Mouse (Mus musculus) lung, adult 18-20 months (tissue): ENCODE data around the gene Mlkl.
"Not testable (repeated sequence)": the region's sequence is repeated elsewhere in the genome, so short reads cannot be mapped to it uniquely, and the experiment has no call there.

ENCODE experiments used
- DNase-seq, 2 experiments: peaks; one replicate each; pipeline ENCODE4 v3.0.0; 2022; ENCODE audit warnings: mixed read lengths in 2 of 2

The Mlkl gene

DNA sequence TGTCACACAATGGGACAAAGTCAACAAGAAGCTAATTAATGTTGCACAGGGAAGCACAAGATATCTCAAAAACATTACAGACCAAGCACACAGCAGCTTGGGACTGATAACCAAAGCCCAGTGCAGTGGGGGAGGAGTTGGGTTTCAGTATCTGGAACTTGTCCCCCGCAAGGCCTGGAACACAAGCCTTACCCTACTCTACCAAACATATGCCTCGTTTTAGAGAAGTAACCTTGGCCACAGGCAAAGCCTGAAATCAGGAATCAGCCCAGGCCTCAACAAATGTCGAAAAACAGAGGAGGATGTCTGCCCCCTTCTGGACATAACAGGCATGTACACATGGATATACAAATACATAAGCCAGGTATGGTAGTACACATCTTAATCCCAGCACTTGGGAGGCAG, 25.2 kb downstream of the Mlkl start:
- no peak for DNase-seq

DNA sequence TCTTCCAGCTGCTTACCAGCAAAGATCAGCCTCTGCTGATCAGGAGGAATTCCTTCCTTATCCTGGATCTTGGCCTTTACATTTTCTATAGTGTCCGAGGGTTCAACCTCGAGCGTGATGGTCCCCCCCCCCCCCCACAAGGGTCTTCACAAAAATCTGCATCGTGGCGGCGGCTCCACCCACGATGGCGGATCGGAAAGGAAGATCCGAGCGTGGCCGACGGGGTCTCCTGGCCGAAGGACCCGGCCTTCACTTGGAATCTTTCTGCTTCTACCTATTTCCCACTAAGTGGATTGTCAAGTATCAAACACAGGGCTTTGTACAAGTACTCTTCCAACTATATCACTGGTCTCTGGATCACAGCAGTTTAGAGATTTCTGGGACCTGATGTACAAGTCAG, 28.0 kb downstream of the Mlkl start:
- not testable (repeated sequence) for DNase-seq

DNA sequence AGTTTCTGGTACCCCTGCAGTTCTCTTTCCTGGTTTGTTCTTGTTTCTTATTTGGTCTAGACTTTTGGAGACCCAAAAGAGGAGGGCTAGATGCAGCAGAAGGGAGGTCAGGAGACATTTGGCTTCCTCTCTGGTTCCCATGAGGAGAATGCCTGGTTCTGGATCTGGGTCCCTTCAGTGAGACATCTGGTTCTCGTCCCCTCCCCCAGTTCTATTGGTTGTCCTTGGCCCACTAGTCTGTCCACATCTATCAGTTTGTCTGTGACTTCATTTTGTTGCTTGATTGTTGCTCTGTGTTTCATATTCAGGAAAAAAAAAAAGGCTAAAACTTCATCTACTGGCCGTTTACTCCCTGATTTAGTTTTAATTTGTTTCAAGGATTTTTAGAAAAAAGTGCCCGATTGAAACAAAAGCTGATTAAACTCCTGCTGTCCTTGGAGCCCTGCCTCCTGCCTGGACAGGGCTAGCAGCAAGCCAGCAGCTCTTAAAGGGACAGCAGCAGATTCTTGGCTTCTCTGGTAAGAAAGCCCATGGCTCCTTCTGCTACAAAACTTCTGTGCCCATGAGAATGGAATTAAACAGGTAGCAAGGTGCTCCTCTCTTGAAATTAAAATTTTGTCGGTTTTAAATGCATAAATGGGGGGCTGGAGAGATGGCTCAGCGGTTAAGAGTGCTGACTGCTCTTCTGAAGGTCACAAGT, 32.8 kb downstream of the Mlkl start:
- DNase-seq = no peak

DNA sequence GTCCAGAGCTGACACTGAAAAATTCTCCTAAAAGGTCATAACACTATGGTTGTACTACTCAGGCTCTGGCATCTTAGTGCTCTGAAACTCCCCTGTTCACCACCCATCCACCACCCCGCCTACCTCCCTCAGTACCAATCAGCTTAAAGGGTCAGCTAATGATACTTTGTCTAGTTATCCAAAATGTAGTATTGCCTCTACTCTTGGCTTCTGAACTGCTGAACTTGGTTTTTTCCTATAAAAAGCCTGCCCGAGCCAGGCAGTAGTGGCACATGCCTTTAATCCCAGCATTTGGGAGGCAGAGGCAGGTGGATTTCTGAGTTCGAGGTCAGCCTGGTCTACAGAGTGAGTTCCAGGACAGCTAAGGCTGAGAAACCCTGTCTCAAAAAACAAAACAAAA, 33.6 kb downstream of the Mlkl start:
- no peak for DNase-seq

DNA sequence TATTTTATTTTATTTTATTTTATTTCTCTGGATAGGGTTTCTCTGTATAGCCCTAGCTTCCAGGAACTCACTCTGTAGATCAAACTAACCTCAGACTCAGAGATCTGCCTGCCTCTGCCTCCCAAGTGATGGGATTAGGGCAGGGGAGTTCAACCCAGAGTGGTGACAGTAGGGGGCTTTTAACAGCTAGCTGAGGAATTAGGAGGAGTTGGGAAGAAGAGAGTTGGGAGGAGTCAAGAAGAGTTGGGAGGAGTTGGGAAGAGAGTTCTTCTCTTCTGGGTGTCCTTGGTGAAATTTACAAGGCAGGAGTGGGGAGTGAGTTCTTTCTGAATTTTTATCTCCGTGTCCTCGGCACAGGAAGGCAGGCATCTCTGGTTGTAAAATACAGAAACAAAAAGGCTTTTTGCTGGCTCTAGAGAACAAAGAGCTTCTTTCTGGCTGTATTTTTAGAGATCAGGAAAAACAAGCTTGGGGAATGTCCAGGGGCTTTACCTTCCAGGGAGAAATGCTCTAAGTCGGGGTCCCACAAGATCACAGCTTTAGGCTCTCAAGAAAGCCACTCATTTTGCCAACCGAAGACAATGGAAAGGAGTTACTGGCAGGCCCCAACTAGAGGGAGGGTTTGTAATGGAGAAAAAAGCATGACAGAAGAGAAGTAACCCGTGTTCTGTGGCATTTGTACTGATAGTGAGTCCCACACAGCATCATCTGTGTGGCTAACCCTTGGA, 34.7 kb downstream of the Mlkl start:
- not testable (repeated sequence) for DNase-seq

DNA sequence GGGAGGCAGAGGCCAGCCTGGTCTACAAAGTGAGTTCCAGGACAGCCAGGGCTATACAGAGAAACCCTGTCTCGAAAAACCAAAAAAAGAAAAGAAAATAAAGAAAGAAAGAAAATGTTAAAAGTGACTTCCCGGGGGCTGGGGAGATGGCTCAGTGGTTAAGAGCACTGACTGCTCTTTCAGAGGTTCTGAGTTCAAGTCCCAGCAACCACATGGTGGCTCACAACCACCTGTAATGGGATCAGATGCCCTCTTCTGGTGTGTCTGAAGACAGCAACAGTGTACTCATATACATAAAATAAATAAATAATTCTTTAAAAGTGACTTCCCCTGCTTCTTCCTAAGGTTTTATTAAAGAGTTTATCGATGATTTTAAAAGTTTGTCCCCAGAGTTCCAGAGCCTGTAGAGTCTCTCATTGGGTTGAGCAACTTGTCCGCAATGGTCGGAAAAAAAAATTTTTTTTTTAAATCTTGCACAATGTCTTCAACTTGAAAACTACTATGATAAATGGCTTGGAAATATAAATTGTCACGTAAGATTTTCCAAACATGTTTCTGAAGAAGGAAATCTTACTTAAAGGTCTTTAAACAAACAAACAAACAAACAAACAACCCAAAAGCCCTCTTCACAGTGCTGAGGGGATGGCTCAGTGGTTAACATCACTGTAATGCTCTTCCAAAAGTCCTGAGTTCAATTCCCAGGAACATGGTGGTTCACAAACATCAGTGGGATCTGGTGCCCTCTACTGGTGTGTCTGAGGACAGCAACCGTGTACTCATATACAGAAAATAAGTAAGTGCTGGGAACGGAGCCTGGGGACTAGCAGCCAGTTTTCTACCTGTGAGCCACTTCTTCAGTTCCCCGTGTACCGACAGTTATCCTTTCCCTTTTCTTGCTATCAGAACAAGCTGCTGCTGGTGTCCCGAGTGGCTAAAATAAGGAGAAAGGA, 37.1 kb downstream of the Mlkl start:
- DNase-seq = peak in 1 of 2 experiments; percentile 6

DNA sequence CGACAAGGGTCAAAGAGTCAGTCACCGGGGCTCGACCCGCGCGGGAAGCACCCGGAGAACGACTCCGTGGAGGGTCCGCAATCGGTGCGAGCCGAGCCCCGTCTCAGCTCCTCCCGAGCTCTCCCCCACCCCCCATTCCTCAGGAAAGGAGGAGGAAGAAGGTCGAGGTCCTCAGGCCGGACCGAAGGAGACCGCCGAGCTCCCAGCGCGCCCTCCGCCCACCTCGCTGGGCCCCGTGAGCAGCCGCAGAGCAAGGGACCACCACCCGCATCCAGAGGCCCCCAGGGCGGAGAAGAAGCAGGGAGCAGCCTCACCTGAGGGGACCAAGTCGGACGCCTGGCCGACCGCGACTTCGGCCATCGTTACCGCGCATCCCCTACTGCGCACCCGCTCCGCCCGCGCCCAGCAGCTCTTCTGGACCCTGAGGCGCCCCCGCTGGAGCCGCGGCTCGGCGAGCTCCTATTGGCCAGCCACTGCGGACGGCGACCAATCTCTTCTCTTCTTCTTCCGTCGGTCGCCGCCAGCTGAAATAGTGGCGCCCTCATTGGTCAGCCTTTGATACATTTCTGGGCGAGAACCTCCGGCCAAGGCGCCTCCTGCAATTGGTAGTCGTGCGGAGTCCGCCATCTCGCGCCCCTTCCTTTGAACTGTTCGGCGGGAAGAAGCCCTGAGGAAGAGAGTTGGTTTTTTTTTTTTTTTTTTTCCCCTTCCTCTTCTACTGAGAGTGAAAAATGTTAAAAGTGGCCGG, 38.0 kb downstream of the Mlkl start, which contains the start of gene Rfwd3:
Gene Rfwd3, minus strand, starts transcription at position 402 of the 748 bp plus-strand sequence.
- DNase-seq = peak; percentile 98

DNA sequence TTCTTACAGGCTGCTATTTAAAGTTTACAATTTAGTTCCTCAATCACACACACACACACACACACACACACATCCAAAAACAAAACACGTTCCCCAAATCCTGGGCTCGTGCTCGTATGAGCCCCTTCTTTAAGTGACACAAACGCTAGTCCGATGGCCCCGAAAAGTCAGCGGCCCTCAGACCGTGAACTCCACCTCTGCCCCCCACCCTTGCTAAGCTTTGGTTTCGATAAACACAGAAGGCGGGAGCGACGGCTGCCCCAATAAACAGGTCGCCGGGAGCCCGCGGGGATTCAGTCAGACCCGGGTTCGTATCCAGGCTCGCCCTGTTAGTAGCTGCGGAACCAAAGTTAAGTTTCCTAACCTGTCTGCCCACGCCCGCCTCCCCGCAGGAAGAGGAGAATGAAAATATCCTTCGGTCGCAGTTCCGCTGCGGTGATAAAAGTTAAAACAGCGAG, 38.6 kb downstream of the Mlkl start:
- DNase-seq = peak; percentile 53 to 59

DNA sequence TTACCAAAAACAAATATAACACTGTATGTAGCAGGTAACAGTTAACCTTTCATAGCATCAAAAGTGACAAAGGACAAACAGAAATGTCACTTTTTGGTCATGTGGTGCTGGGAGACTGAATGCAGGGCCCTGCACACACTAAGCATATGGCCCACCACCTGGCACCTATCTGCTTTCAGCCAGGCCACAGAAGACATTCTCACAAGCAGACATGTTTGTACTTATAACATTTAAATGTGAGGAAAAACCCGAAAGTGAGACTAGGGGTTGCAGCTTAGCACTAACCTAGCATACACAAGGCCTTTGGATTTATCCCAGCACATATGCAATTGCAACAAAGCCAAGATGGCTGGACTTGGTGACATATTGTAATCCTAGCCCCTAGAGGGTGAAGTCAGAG, 40.0 kb downstream of the Mlkl start:
- DNase-seq = no peak

DNA sequence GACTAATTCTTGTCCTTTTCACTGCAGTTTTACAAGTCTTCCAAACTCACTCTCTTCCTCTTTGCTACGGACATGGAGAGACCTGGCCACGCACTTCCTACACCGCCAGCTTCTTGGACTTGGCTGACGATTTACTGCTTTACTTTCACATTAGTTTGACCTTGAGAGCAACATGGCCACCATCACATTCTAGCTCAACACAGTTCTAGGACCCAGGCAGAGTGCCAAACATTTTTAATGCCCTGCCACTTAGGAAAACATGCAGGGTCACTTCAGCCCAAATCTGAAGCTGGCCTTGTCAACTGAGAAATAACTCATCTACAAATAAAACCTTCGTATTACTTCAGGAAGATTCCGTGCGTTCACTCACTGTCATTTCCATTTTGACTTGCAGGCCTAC, 46.2 kb downstream of the Mlkl start:
- no peak for DNase-seq

DNA sequence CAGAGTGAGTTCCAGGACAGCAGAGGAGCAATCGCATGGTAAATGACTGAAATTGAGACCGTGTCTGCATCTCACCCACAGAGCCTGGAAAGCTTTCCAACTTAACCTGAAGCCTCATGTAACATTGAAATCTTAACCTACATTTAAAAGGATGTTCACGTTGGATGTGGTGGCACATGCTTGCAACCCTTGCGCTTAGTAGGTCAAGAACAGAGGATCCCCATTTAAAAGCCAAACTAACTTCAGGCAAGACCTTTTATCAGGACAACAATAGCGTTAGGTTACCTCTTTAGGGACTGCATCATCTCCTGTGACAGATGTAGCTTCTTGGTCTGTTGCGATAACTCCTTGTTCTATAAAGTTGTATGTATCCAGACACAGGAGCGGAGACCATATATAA, 47.4 kb downstream of the Mlkl start:
- no peak for DNase-seq

DNA sequence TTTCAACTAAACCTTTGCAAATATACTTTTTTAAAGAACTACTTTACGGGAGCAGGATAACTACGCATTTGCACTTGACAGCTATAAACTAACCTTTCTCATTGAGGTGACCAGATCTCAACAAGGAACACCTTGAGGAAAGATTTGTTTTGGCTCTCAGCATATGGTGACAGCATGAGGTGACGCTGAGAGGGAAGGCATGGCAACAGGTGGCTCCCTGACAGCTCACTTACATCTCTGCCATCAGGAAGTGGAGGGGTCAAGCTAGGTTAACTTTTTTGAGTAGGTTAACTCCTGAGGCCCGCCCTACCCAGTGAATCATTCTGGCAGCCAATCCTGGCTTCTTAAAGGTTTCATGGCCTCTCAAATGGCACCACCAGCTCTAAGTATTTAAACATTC, 52.4 kb downstream of the Mlkl start:
- peak in 1 of 2 experiments; percentile 5 for DNase-seq

DNA sequence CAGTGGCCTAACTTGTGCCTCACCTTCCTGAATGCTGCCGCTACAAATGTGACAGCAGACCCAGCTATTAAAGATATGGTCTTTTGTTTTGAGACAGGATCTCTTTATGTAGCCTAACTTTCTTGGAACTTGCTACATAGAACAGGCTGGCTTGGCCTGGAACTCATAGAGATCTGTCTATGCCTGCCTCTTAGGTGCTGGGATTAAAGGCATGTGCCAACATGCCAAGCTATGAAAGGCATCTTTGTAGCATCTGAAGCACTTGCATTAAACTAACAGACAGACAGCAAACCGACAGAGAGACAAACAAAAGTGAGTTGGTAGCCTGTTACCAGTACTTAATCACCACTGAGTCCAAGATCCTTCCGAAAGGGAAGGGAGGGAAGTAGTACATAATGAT, 55.9 kb downstream of the Mlkl start:
- DNase-seq = no peak

DNA sequence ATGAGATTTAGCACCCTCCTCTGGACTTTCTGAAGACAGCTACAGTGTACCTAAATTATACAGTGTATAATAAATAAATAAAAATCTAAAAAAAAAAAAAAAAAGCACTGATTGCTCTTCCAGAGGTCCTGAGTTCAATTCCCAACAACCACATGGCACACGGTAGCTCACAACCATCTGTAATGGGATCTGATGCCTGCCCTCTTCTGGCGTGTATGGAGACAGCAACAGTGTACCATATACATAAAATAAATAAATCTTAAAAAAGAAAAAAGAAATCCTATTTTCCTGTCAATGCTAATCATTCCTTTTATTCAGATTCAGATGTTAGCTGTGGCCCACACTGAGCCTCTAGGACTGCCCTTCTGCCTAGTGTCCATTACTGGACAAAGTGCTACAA, 69.7 kb downstream of the Mlkl start:
- no peak for DNase-seq

DNA sequence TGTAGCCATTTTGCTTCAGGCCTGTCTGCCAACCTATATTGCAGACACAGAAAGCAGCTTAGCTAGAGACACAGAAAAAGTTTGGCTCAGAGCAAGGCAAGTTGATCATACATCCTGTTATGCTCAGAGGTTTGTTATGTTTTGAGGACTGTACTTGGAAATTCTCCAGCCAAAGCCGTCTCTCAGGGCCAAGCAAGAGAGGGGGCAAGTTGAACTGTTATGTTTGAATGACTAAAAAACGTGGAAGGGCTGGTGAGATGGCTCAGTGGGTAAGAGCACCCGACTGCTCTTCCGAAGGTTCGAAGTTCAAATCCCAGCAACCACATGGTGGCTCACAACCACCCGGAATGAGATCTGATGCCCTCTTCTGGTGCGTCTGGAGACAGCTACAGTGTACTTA, 71.8 kb downstream of the Mlkl start:
- DNase-seq = not testable (repeated sequence)

DNA sequence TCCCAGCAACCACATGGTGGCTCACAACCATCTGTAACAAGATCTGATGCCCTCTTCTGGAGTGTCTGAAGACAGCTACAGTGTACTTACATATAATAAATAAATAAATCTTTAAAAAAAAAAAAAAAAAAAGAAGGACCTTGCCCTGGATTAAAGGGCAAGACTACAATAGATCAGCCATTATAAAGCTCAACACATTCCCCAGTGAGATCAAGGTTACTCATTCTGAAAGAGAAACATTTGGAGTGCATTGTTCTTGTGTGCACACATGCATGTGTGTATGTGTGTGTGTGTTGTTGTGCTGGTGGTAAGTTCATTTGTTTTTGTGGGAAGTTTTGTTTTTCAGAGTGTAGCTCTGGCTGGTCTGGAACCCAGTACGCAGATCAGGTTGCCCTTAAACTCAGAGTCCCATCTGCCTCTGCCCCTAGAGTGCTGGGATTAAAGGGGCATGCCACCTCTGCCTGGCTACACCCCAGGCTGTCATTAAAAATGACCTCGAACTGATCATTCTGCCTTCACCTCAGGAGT, 73.2 kb downstream of the Mlkl start:
- no peak for DNase-seq

DNA sequence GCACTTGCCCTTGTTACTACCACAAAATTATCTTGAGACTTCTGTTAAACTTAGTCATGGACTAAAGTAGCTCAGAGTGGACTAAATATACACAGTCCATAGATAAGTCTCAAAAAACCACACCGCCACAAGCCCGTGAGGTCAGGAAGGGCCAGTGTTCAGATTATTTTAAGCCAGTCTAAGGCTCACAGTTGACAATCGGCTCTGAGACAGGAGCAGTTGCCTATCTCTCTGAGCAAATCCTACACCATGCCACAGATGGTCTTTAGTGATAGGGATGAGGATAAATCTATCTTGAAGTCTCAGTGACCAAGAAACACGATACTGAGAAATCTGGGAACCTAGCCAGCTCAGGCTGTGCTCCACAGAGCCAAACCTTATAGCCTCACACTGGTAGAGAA, 76.0 kb downstream of the Mlkl start:
- DNase-seq = no peak
